Mouse (Mus musculus) G1E (cell line): ENCODE data around the gene Dnajc7.

Experiments used
- CTCF ChIP-seq: IDR thresholded peaks from 2 replicates; pipeline ENCODE4 v1.5.1; 2012; ENCODE audit warnings: low read depth, low read length, inconsistent platforms, mixed read lengths
- GATA1 ChIP-seq: IDR thresholded peaks from 2 replicates; pipeline ENCODE4 v1.6.1; 2012; ENCODE audit warnings: borderline replicate concordance, low read length, inconsistent platforms, mixed read lengths
- GATA2 ChIP-seq: IDR thresholded peaks from 2 replicates; pipeline ENCODE4 v1.6.1; 2012; ENCODE audit warnings: low read depth, low read length, inconsistent platforms, borderline replicate concordance
- POLR2AphosphoS5 ChIP-seq: IDR thresholded peaks from 2 replicates; pipeline ENCODE4 v1.6.1; 2012; ENCODE audit warnings: low read depth, low read length, inconsistent platforms; ENCODE audit not compliant: insufficient replicate concordance
- TAL1 ChIP-seq: conservative IDR thresholded peaks from 2 replicates; pipeline ENCODE4 v1.6.1; 2012; ENCODE audit warnings: low read depth, low read length, inconsistent platforms, mixed read lengths

DNA sequence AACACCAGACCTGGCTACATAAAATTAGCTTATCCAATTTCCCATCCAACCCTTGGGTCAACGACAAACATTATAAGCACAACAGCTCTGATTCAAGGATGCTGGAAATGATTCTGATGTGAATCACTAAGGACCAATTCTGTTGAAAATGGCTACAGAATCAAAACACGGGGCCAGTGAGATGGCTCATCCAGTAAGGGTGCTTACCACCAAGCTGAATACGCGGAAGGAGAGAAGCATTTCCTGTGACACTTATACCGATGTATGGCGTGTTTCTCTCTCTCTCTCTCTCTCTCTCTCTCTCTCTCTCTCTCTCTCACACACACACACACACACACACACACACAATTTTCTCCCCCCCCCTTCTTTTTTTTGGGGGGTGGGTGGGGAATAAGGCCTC lies 12.8 kb downstream of the Dnajc7 start:
- TF ChIP-seq CTCF, result no peak
- no peak for TF ChIP-seq GATA1
- no peak for TF ChIP-seq TAL1
- TF ChIP-seq GATA2, result no peak
- no peak for TF ChIP-seq POLR2AphosphoS5
